Mouse (Mus musculus): ENCODE data around the gene Gm13698.
"Not testable (repeated sequence)": the region's sequence is repeated elsewhere in the genome, so short reads cannot be mapped to it uniquely, and the experiment has no call there.

The Gm13698 gene

GRCm38 (mm10) chr2:83955393-83955792, at the start of gene Gm13698:
Gene Gm13698 (plus strand): TSS chr2:83955693.
- not testable (repeated sequence) for ATAC-seq (ENCODE audit: insufficient number of reproducible peaks, low FRiP score, low TSS enrichment)

GRCm38 (mm10) chr2:83929478-83930088, 25.9 kb upstream of the Gm13698 start:
- ATAC-seq (ENCODE audit: insufficient number of reproducible peaks, low FRiP score, low TSS enrichment): no peak

- ATAC-seq (ENCODE audit: insufficient number of reproducible peaks, low FRiP score, low TSS enrichment): peak; percentile 83
Observed at GRCm38 (mm10) chr2:83940931-83941361, 14.5 kb upstream of the Gm13698 start, which contains the start of gene Zswim2. Gene Zswim2 (minus strand): TSS chr2:83941228.

- no peak for ATAC-seq (ENCODE audit: insufficient number of reproducible peaks, low FRiP score, low TSS enrichment)
Observed at GRCm38 (mm10) chr2:83941378-83941777, 14.1 kb upstream of the Gm13698 start.

DNA sequence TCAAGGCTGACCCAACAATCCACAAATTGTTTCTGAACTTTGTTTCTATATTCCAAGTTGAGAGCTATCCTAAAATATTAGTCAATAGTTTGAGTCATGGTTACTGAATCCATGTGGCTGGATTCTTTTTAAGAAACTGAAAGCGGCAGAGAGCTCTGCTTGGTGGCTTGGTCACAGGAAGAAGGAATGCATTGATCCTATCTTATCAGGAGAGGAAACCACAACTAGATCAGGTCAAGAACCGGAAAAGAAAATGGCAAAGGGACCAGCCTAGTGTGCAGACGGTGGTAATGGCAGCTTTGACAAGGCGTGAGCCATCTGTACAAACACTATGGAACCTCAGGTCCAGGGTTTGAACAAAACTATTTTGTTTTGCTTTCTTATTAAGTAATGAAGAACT, 13.7 kb upstream of the Gm13698 start:
- no peak for ATAC-seq (ENCODE audit: insufficient number of reproducible peaks, low FRiP score, low TSS enrichment)

DNA sequence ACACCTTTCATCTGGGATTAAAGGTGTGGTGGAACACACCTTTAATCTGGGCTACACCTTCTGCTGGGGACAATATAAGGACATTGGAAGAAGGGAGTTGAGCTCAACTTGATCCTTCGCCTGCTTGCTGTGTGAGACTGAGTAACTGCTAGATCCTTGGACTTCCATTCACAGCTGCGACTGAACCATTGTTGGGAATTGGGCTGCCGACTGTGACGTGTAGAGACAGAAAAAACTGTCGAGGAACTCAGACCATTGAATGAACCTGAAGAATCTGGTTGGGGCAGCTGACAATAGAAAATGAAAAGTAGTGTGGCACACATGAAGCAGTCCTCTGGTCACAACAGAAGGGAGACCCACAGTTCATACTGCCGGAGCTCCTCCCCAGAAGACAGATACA, 5.7 kb downstream of the Gm13698 start, which contains the start of gene Gm13693:
Gene Gm13693 (plus strand): TSS at position 301 of the 400 bp plus-strand sequence.
- not testable (repeated sequence) for ATAC-seq (ENCODE audit: insufficient number of reproducible peaks, low FRiP score, low TSS enrichment)

DNA sequence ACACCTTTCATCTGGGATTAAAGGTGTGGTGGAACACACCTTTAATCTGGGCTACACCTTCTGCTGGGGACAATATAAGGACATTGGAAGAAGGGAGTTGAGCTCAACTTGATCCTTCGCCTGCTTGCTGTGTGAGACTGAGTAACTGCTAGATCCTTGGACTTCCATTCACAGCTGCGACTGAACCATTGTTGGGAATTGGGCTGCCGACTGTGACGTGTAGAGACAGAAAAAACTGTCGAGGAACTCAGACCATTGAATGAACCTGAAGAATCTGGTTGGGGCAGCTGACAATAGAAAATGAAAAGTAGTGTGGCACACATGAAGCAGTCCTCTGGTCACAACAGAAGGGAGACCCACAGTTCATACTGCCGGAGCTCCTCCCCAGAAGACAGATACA, 11.5 kb downstream of the Gm13698 start, which contains the start of gene Gm13695:
Gene Gm13695 (plus strand): TSS at position 301 of the 400 bp plus-strand sequence.
- not testable (repeated sequence) for ATAC-seq (ENCODE audit: insufficient number of reproducible peaks, low FRiP score, low TSS enrichment)

- ATAC-seq (ENCODE audit: insufficient number of reproducible peaks, low FRiP score, low TSS enrichment): not testable (repeated sequence)
Observed at GRCm38 (mm10) chr2:83972823-83973222, 17.3 kb downstream of the Gm13698 start, which contains the start of gene Gm13696. Gene Gm13696 (plus strand): TSS chr2:83973123.

DNA sequence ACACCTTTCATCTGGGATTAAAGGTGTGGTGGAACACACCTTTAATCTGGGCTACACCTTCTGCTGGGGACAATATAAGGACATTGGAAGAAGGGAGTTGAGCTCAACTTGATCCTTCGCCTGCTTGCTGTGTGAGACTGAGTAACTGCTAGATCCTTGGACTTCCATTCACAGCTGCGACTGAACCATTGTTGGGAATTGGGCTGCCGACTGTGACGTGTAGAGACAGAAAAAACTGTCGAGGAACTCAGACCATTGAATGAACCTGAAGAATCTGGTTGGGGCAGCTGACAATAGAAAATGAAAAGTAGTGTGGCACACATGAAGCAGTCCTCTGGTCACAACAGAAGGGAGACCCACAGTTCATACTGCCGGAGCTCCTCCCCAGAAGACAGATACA, 23.1 kb downstream of the Gm13698 start, which contains the start of gene Gm13694:
Gene Gm13694 (plus strand): TSS at position 301 of the 400 bp plus-strand sequence.
- not testable (repeated sequence) for ATAC-seq (ENCODE audit: insufficient number of reproducible peaks, low FRiP score, low TSS enrichment)

DNA sequence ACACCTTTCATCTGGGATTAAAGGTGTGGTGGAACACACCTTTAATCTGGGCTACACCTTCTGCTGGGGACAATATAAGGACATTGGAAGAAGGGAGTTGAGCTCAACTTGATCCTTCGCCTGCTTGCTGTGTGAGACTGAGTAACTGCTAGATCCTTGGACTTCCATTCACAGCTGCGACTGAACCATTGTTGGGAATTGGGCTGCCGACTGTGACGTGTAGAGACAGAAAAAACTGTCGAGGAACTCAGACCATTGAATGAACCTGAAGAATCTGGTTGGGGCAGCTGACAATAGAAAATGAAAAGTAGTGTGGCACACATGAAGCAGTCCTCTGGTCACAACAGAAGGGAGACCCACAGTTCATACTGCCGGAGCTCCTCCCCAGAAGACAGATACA, 28.9 kb downstream of the Gm13698 start, which contains the start of gene Gm13697:
Gene Gm13697 (plus strand): TSS at position 301 of the 400 bp plus-strand sequence.
- ATAC-seq (ENCODE audit: insufficient number of reproducible peaks, low FRiP score, low TSS enrichment): not testable (repeated sequence)

GRCm38 (mm10) chr2:83990253-83990652, 34.8 kb downstream of the Gm13698 start, which contains the start of gene Gm13691:
Gene Gm13691 (plus strand): TSS chr2:83990553.
- not testable (repeated sequence) for ATAC-seq (ENCODE audit: insufficient number of reproducible peaks, low FRiP score, low TSS enrichment)

DNA sequence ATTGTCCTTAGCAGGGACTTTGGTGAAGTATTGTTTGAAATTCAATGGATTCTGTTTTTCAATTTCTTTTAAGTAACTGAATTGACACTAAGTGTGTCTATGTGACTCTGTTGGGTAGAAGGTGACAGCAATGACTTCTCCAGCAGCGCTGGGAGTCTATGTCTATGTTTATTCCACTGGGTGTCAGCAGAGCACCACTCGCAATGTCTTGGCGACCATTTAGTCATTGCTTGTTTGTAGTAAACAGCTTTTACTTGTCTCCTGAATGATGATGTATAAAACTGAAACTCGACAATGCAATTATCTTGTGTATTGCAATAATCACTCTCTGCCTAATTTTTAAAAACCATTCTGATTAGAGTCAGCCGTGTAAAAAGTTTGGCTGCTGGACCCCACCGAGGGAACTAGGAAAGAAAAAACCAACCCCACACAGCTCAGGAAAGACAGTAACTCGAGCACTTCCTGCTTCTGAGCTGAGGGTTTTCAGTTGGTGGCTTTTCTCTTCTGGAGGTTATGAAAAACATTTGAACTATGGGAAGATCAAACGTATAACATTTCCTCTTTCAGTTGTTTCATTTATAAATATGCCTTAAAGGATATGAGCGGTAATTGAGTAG, 38.3 kb downstream of the Gm13698 start:
- ATAC-seq (ENCODE audit: insufficient number of reproducible peaks, low FRiP score, low TSS enrichment): not testable (repeated sequence)

GRCm38 (mm10) chr2:83994526-83994925, 39.0 kb downstream of the Gm13698 start:
- ATAC-seq (ENCODE audit: insufficient number of reproducible peaks, low FRiP score, low TSS enrichment): not testable (repeated sequence)
